Mouse (Mus musculus) olfactory bulb, adult 2 months (tissue): ENCODE data around the gene Thtpa.

Experiments used
- CTCF ChIP-seq: fragments of 200-500 bp; IDR thresholded peaks from 2 replicates; pipeline ENCODE4 v1.5.1; 2012; ENCODE audit warnings: low read depth, mild to moderate bottlenecking, low read length, moderate library complexity; ENCODE audit not compliant: insufficient read depth
- POLR2A ChIP-seq: fragments of 200-500 bp; IDR thresholded peaks from 2 replicates; pipeline ENCODE4 v1.6.1; 2012; ENCODE audit warnings: mild to moderate bottlenecking, low read depth, low read length, moderate library complexity; ENCODE audit not compliant: insufficient read depth

DNA sequence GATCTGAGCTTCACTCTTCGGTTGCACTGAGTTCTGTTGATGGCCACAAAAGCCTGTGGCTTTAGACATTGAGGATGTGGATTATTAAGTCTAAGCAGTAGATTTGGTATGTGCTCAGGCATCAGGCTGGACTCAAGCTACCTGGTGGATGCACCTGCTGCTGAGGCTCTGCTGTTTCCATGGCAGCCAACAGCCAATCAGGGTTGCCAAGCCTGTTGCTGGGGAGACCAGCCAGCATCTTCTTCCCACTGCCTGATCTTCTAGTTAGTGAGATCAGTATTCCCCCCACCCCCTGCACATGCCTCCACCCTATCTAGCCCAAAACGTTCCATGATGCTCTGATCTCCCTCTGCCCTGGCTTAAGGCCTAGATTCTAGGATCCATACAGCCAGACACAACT, 17.1 kb downstream of the Thtpa start:
- no peak for TF ChIP-seq POLR2A
- TF ChIP-seq CTCF = no peak
